Mouse (Mus musculus): ENCODE data around the gene Rcl1.

DNA sequence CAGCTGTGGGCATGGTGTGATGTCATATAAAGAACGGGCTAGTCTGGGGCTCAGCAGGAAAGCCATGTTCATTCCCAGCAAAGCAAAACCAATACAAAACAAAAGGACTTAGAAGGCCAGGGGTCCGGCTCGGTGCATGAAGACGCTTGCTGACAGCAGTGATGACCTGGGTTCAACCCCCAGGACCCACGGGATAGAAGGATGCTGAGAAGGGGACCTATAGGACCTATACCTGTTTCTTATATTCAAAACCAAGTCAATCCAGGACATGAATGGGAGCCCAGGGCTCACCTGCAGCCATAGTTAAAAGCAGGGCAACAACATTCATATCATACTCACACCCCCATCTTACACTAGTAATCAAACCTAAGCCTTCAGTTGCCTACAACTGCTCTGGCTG is 38.2 kb upstream of the Rcl1 start:
- no peak for TF ChIP-seq POLR2A (IDR thresholded peaks at IDR 0.05; ENCODE audit: control insufficient read depth, extremely low read depth, insufficient read depth, low read length, poor library complexity)
- no peak for TF ChIP-seq CTCF (IDR thresholded peaks at IDR 0.05; ENCODE audit: borderline replicate concordance, control insufficient read depth, extremely low read depth, insufficient read depth, low read length, poor library complexity)

Data from thymus, adult 2 months (tissue).